Mouse (Mus musculus): ENCODE data around the gene Tnfrsf17. TPM values are rescaled to one million over a fixed set of nuclear protein-coding genes. Genes with fewer than 3 reads are reported as not detected.
"Not testable (repeated sequence)": the region's sequence is repeated elsewhere in the genome, so short reads cannot be mapped to it uniquely, and the experiment has no call there.

The Tnfrsf17 gene
- total RNA-seq, 2 experiments from 2014 or later: not detected

DNA sequence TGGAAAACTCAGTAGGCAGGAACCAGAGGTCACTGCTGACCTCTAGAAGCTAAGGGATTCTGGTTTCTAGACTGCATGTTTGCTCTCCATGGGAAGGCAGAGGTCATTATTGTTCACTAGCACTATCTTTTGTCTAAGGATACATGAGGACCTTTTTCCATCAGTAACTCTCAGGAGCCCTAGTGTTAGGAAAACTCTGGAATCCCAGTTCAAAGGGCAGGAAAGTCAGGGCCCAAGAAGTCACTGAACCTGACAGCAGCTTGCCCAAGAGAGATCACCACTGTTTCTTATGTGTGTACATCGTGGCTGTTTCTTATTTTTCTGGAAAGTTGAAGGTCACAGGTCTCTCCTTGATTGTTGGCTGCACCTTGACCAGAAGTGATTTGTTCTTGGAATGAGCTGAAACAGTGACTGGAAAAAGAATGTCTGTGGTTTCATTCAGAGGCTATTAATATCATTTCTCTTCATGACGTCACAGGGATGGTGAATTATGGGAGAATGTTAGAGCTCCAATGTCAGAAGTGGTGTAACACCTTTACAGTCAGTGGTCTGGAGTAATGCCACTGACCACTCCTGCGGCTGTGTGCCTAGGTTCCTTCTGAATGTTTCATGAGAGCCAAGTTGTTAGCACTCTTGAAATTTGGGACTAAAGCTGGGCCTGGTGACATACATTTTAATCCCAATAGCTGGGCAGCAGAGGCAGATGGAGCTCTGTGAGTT lies 16.6 kb downstream of the Tnfrsf17 start:
- intact Hi-C loops (cut with DNase I): no loop called here
- DNase-seq (ENCODE audit: low spot score): no peak

DNA sequence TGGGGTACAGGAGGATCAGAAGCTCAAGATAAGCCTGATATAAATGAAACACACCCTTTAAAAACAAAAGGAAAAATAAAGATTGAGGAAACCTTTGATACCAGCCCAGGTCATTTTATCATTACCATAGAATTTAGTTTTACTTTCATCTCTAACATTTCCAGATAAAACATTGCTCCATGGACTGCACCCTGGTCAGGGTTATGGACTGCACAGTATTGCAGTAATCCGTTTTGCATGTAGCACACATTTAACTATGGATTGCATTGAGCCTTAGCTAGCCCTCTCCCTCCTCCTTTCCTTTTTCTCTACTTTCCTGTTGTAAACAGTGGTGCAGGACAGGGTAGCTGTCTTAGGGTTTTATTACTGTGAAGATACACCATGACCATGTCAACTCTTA lies 17.4 kb downstream of the Tnfrsf17 start:
- DNase-seq (ENCODE audit: low spot score): no peak
- intact Hi-C loops (cut with DNase I): no loop called here

DNA sequence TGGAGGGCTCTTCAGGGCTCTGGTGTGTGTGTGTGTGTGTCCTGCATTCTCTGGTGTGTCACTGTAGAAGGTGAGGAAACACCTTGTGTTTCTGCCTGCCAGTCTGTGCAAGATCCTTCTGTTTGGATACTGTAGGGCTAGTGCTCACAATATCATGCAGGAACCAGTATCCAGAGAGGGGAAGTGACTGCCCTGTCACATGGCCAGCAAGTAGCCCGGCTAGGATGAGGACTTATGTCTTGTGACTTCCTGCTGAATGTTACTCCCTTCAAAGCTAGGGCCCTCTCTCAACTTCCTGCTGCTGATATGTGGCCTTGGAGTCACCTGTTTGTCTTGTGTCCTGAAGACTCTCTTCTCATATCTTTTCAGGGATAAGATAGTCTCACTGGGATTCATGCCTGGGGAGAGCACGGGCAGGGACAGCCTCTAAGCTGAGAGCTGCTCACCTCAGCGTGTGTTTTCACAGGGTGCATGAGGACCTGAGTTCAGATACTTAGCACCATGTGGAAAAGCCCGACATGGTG lies 29.7 kb downstream of the Tnfrsf17 start:
- DNase-seq (ENCODE audit: low spot score): peak; percentile 13
- intact Hi-C loops (cut with DNase I): no loop called here

DNA sequence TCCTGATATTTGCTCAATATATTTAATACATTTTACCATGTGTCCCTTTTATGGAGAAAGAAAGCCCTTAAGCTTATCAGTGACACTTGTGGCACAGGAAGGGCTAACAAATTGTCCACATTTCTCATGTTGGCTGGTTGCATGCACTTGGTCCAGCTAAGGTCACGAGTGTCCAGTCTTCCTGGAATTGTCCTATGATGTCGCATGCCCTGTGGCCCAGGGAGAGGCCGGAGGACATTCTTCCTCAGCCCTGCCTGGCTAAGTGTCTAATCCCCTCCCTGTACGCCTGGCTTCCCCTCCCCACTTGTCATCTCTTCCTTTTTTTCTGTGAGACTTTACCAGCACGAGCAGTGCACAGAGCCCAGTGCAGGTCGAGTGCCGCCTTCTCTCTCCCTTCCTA lies 38.3 kb downstream of the Tnfrsf17 start:
- no peak for DNase-seq (ENCODE audit: low spot score)
- intact Hi-C loops (cut with DNase I): no loop called here

DNA sequence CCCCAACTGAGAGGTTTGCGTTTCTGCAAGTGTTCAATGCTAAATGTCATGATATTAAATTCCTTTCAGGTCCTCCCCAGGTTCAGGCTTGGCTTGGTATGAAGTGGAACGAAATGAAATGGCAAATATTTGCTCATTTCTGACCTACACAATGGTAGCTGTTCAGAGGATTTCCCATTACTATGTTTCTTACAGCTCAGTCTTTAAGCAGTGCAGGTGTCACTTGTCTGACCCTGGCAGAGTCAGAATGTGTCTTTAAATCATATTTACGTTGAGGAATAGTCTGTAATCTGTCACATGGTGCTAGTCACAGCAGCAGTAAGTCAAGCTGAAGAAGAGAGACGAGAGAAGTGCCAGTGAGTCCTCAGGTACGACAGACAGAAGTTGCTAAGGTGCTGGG lies 45.6 kb downstream of the Tnfrsf17 start:
- DNase-seq (ENCODE audit: low spot score): no peak
- intact Hi-C loops (cut with DNase I): no loop called here

DNA sequence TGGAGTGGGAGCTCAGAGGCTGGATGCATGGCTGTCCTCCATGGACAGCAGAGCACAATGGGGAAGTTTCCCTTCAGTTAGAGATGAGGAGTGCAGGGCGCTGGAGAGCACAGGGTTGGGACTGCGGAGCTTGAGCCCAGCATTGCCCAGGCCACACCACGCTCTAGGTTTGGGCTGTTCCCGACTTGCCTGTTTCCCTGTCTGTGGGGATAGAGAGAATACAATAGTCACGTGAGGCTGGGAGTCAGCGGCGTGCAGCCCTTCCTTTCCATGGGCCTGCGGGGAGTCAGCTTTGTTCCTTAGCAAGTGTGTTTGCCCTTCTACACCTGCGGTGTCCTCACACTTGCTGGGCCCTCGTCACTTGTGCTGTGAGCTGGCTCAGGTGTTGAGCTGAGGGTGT lies 46.3 kb downstream of the Tnfrsf17 start:
- intact Hi-C loops (cut with DNase I): no loop called here
- DNase-seq (ENCODE audit: low spot score): no peak

DNA sequence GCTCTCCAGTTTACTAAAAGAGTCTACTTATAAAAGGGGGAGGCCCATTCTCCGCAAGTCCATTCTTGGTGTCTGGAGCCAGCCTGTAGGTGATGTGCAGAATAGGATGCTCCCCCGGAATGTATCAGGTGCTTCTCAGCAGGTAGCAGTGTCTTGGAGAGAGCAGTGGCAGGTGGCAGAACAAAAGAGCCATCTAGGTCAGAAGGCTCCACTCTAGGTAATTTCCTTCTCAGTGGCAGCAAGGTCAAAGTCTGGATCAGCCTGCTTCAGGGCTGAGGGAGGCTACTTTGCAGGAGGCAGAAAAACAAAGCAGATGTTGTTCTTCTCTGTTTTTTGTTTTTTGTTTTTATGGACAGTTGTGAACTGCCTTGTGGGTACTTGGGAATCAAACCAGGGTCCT lies 47.0 kb downstream of the Tnfrsf17 start:
- DNase-seq (ENCODE audit: low spot score); intact Hi-C loops (cut with DNase I): not testable (repeated sequence)

DNA sequence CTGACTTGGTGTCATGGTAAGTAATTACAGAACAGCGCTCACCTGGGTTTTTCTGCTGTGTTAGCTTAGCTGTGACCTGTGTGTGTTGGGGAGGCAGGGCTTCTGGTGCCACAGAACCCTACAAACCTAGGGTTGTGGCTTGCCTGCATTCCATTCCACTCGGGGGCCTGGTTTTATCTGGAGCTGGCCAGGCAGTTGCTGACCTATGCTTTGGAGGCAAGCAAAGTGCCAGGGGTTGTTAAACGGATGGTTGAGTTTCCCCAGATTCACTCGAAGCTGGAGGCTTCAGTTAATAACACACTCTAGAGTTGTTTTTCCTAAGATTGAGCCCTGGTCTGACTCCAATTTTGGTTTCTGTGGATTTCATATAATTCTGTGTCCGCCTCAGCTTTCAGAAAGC lies 52.0 kb downstream of the Tnfrsf17 start:
- intact Hi-C loops (cut with DNase I): no loop called here
- DNase-seq (ENCODE audit: low spot score): no peak

DNA sequence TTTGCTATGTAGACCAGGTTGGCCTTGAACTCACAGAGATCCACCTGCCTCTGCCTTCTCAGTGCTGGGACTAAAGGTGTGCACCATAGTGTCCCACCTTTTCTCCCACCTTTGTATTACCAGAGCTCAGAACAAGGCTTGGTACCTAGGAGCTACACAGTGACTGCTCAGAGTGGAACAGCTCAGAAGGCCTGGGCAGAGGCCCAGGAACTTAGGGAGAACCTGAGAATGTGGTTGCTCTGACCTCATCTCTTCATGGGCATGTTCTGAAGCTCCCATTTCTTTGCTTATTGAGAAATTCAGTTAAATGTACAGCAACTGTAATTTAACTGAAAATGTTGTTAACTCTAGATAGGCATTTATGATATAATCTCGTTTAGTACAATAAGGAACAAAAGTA lies 53.2 kb downstream of the Tnfrsf17 start:
- intact Hi-C loops (cut with DNase I): no loop called here
- no peak for DNase-seq (ENCODE audit: low spot score)

DNA sequence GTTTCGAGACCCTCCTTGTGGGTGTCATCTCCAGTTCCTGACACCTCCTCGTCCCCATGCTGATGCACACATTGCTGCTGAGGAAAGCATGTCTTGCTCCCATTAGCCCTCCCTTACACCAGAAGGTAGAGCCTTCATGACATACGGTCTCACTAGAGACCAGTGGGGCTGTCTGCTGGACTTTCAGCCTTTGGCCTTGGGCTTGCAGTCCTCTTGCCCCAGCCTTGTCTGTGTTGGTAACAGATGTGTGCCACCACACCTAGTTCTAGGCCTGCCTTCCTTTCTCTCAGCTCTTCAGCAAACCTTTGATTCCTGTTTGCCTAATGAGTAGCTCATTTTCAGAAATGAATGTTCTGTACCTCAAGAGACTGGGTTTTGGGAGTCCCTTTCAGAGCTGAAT lies 54.8 kb downstream of the Tnfrsf17 start:
- DNase-seq (ENCODE audit: low spot score): no peak
- intact Hi-C loops (cut with DNase I): no loop called here

DNA sequence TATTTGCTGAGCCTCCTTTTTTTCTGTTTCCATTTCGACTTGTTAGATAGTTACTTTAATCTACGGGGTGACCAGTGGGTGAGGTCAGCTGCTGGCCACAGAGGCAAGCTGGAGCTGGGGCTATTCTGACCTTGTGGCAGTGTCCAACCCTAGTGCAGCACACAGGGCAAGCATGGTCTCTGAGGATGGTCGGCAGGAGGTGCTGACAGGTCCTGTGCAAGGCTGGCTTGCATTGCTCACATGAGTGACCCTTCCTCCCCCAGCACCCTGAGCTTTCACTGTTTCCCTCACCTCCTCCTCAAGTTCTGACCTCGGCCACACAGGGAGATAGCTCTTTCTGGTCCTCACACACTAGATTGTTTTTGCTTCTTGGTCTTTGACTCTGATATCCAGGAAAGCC lies 55.5 kb downstream of the Tnfrsf17 start:
- no peak for DNase-seq (ENCODE audit: low spot score)

DNA sequence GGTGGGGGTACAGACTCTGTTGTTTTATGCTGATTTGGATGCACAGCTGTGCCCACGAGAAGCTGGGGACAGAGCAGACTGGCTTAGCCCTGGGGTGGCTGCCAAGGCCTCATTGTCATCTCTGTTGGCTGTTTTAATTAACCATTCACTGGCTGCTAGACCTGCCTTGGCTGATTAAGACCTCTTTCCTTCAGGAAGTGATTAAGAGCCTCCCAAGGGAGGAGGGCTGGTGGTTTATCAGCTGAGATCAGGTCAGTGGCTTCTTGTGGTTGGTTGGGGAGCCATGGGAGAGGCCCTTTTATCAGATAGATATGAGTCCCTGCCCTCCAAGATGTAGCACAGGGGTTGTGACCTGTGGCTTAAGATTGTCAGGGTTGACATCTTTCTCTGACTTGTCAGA lies 56.0 kb downstream of the Tnfrsf17 start:
- intact Hi-C loops (cut with DNase I): no loop called here
- DNase-seq (ENCODE audit: low spot score): no peak

More for the DNA sequence above, 55.5 kb downstream of the Tnfrsf17 start:
- intact Hi-C loops (cut with DNase I): no loop called here

Other genes starting within 250 kb of the Tnfrsf17 start
- 10 to 100 TPM; 21.7 to 24.2 TPM for gene Litaf, start 247.7 kb upstream of the Tnfrsf17 start, total RNA-seq (2021)
- gene Txndc11, start 179.2 kb upstream of the Tnfrsf17 start, total RNA-seq (2021): 10 to 100 TPM; 15.9 to 17.0 TPM
- 10 to 100 TPM; 28.0 to 29.8 TPM for gene Zc3h7a, start 137.4 kb upstream of the Tnfrsf17 start, total RNA-seq (2021)
- 10 to 100 TPM; 52.7 to 56.8 TPM for gene Rsl1d1, start 110.5 kb upstream of the Tnfrsf17 start, total RNA-seq (2021)
- 10 to 100 TPM; 63.4 to 68.2 TPM for gene Gspt1, start 59.5 kb upstream of the Tnfrsf17 start, total RNA-seq (2021)
- 10 to 100 TPM in 1 of 2 experiments, 1 to 10 TPM in 1; 9.6 to 12.4 TPM for gene Snx29, start 9.1 kb downstream of the Tnfrsf17 start, total RNA-seq (2021)